Mouse (Mus musculus) ovary, postnatal 14 days (tissue): Measurements from ENCODE around the gene Gast.
A peak's percentile ranks its signal among the peaks of the same experiment; 100 is the strongest.

Source experiments
- DNase-seq: peaks from one replicate; pipeline ENCODE4 v3.0.0; 2022; ENCODE audit warnings: low spot score

The Gast gene

DNA sequence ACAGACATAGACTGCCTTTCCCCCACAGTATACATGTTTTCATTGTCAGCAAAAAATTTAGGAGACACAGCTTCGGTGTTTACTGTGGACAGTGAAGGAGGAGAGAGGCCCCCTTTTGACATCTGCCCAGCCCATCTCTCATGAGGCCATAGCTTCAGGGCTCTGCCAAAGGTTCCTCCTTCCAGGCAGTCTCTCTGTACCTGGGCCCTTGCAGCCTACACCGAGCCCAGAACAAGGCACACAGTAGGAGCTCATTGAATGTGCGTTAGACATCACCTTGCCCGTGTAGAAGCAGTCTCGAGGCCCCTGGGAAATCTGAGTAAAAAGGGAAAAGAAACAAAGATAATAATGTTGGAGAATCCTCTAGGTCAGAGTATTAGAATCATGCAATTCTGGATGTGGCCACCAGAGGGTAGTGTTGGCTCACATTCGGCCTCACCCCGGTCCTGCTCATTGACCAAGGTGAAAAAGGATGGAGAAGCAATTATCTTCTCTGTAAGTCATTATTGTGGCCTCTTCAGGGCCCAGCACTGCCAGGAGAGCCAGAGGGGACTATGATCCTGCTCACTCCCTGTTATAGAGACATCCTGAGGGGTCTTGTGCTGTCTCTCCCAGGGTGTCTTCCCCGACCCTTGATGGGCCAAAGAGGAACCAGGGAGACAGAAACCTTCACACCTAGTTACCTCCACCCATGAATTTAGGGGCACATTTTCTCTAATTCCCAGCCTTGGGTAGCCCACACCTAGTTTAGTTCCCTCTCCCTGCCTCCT, 28.2 kb downstream of the Gast start:
- peak; percentile 80 for DNase-seq

DNA sequence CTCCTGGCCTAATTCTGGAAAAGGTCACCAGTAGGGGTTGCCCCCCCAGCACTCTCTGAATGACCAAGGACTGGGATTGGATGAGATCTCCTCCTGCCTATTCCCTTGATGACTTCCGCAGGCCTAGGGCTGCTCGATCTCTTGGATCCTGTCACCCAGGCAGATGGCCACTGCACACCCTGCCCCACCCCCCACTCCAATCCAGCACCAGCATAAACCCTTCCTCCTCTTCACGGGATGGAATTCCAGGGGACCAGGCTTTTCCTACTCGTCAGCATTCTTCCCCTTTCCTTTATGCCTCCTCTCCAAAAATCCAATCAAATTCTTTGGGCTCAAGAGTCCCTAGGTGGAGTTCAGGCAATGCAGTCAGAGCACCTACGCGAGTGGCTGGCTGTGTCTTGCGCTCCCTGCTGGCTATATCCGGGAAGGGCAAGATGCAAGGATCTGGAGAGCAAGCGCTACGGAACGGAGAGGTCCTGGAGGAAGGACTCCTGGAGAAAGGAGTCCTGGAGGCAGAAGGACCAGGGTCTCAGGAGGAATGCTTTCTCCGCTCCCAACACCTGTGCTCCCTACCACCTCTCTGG, 28.9 kb downstream of the Gast start:
- peak; percentile 68 for DNase-seq

DNA sequence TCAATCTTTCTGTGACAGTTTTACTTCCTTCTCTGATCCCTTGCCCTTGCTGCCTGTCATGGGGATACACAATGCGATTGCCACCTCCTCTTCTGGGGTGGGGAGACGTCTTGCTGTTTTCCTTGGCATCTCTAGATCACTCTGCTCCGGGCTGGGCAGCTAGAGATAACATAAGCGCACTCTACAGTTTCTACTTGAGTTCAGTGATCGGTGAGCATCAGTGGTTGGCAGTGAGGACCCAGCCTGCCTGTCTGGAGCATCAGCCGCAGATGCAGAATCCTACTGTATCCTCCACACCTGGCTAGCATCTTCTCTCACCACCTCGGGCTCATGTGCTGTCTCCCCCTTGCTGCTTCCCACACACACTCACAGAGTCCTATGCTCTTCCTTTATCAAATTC, 34.9 kb downstream of the Gast start:
- no peak for DNase-seq

DNA sequence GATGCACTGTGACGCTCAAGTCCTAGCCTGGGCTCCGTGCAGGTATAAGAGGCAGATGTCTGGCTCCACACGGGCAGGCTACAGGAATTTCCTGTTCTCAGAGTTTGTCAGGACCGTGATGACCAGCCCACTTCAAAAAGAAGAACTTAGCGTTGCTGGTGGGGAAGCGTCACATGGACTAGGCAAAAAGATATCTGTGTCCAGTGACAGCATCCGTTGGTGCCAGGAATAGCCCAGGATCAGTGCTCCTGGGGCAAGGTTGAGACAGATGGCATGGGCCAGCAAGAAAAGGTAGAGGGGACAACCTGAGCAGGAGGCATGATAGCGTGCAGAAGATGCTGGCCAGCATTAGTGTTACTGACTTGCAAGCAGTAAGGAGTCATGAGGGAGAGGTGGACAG, 35.6 kb downstream of the Gast start:
- DNase-seq = no peak

DNA sequence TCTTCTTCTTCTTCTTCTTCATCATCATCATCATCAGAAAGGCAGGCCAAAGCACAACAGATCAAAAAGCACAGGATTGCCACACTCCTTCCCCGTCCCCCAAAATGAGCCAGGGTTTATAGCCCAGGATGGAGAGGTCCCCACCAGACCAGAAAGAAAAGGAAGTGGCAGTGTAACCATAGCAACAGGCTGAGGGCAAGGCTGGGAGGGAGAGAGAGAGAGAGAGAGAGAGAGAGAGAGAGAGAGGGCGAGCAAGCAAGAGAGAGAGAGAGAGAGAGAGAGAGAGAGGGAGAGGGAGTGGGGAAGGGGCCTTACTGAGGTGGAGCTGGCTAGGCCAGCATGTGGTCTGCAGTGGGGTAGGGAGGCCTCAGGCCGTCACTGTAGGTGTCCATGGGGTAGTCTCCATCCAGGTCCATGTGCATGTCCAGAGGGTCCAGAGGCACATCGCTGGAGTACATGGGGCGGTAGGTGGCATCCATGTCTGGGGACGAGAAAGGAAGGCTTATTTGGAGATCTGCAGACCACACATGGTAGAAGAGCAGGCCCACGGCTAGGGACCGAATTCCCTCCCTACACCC, 37.9 kb downstream of the Gast start:
- no peak for DNase-seq

DNA sequence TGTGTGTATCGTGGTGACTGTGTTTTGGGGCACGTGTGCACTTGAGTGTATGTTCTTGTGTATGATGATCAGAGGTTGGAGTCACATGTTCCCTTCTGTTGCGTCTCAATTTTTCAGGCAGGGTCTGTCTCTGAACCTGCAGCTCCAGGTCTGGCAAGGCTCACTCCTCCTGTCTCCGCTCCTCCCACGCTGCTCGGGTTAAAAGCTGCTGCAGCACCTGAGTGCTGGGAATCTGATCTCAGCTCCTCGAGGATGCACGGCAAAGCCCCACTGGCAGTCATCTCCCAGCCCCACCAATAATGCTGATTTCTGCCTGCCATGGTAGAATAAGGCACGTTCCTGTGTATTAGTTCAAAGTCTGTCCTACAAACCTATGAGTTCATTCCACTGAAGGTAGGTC, 40.9 kb downstream of the Gast start:
- DNase-seq = no peak

DNA sequence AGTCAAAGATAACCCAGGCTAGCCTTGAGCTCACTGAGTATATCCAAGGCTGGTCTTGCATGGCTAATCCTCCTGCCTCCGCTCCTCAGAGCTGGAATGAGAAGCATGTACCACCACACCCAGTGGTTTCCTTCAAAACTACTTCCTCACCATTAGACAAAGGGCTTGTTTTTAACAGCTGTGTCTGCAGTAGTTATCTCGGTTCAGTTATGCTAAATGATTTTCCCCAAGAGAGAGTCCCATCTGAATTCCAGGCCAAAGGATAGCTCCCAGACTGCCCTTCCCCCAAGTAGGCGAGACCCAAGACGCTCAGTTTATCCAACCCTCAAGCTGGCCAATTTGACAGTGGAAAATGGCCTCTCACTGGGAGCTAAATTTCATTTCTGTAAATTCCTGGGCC, 41.8 kb downstream of the Gast start:
- DNase-seq = no peak

DNA sequence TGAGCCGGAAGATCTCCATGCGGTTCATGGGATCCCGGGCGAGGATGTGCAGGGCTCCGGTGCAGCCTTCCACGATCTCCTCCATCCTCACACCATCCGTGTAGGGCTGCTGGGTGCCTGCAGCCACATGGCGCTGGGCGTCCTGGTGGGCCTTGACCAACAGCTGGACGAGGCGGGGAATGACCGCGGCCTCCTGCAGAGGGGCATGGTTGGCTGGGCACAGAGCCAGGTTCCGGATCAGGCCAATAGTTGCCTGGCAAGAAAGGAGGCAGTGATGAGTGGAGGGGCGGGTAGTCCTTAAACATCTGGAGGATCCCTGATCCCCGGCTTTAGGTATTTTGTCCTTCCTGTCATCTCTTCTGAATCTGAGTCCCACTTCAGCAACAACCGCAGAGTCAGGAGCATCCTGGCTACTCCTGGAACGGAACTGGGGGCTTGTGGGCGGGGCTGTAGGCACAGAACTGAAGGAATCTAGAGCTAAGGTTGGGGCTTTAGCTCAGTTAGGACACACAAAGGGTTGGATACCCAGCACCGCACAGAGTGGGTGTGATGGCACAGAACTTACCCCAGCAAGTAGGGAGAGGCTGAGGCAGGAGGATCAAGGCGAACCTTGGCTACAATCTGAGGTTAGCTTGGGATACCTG, 42.7 kb downstream of the Gast start:
- DNase-seq = no peak

DNA sequence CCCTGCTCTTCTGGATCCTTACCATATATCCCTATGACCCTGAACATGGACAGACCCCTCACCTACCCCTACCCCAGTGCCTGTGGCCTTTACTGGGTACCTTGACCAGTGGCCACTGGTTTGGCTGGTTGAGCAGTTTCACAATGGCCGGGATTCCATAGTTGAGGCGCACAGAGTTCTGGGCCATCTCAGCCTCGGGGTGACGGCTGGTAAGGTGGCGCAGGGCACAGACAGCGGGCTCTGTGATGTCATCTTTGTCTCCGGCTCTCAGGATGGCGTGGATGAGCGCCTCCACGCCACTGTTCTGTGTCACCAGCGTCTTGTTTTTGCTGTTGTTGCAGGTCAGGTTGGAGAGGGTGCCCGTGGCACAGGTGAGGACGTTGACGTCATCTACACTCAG, 43.8 kb downstream of the Gast start:
- no peak for DNase-seq

DNA sequence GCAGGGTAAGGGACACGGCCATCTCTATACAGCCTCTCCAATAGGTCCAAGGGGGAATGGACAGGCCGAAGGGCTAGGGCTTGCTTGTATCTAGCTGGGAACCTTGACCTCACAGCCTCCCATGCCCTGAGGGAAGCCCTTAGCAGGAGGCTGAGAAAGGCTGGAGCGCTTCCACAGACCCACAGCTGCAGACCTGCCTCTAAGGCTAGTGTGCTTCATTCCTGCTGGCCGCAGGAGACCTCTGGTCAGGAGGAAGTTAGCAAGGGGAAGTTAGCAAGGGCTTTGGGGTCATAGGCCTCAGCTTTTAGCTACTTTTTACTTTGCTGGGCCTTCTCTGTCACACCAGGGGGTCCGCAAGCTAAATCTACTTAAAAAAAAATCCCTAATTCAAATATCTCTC, 44.2 kb downstream of the Gast start:
- DNase-seq = no peak

DNA sequence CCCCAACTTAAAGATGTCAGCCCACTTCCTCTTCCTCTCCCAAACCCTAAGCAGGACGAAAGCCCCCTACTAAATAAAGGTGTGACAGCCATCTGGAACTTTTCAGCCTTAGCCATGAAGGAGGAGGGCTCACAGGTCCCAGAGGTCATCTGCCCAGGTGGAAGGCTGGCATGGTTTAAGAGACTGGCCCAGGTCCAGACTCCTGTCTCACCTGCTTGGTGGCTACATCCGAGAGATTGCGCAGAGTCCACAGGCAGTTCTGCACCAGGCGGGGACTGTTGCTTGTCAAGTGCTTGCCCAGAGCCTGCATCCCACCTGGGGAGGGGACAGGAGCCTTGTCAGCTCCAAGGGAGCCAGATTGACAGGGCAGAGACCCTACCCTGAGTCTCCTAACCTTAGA, 45.1 kb downstream of the Gast start:
- no peak for DNase-seq

DNA sequence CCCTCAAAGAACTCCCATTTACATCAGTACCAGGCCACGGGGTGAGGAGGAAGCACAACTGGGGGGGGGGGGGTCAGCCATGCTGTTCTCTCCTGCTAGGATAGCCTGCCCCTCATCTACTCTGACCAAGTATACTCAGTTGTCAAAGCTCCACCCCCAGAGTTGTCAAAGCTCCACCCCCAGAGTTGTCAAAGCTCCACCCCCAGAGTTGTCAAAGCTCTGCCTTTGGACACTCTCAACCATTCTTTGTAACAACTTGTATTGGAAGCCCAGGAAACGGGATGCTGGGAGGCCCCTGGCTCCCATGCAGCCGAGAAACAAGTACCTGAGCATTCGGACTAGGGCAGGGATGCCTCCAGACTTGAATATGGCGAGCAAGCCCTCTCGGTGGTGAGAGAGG, 48.5 kb downstream of the Gast start:
- no peak for DNase-seq

DNA sequence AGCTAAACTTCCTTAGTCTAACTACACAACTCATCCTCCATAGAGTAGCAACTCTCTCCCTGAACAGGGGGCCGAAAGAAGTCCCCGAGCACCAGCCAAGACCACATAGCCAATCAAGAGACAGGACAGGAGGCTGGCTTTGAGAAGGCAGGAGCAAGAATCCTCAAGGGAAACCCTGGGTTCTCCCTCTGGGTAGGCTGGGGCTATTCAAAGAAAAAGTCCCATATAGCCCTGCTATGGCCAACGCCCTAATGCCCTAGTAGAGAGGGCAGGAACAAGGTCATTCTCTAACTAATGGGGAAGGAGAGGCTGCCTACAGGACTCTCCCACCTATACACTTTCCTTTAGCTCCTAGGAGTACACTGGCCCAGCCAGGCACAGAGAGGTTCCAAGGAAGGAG, 50.8 kb downstream of the Gast start:
- no peak for DNase-seq

DNA sequence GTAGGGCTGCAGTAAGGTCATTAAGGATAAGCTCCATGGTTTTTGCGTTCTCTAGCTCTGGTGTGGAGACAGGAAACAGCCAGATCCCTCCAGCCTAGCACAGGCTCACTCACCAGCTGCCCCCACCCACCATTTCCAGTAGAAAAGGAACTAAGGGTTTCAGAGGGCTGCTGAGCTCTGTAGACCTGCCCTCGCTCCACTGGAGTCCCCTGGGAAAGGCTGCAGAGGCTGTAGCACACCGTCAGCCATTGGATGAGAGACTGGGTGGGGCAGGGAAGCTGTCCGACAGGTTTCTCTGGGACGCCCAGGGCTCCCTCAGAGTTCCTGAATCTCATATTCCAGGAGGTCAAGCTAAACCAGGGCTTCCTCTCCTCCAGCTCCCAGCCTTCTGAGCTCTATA, 52.4 kb downstream of the Gast start:
- DNase-seq = no peak
